Mouse (Mus musculus) hindbrain, embryonic 11.5 days (tissue): ENCODE results near the gene Tmem254c. TPM values are rescaled to one million over a fixed set of nuclear protein-coding genes. Genes with fewer than 3 reads are reported as not detected.
"Not testable (repeated sequence)": the region's sequence is repeated elsewhere in the genome, so short reads cannot be mapped to it uniquely, and the experiment has no call there.

Experiments used
- ATAC-seq: fragments of 200-750 bp; cut with Nextera tagmentation; 2 replicates; pipeline ENCODE4 v1.8.0; 2017; ENCODE audit warnings: mild to moderate bottlenecking, moderate TSS enrichment, moderate library complexity; ENCODE audit not compliant: low FRiP score
- DNase-seq: peaks from one replicate; pipeline ENCODE4 v3.0.0-alpha.2; 2015; ENCODE audit warnings: low spot score
- H3K27ac ChIP-seq: fragments of 300-500 bp; sonication (generic); 2 replicates; pipeline ENCODE4 v1.5.1; 2014; ENCODE audit warnings: mild to moderate bottlenecking, low read depth, low read length
- H3K27me3 ChIP-seq: fragments of 300-500 bp; sonication (generic); 2 replicates; pipeline ENCODE4 v1.6.1; 2014; ENCODE audit warnings: mild to moderate bottlenecking, low read length, moderate library complexity, mixed read lengths; ENCODE audit not compliant: control insufficient read depth, insufficient read depth
- H3K36me3 ChIP-seq: fragments of 300-500 bp; sonication (generic); 2 replicates; pipeline ENCODE4 v1.6.1; 2014; ENCODE audit warnings: mild to moderate bottlenecking, low read length, moderate library complexity, mixed read lengths; ENCODE audit not compliant: control insufficient read depth, insufficient read depth
- H3K4me1 ChIP-seq: fragments of 300-500 bp; sonication (generic); replicated peaks from 2 replicates; pipeline ENCODE4 v1.6.1; 2014; ENCODE audit warnings: low read length, mixed read lengths; ENCODE audit not compliant: control insufficient read depth, insufficient read depth
- H3K4me2 ChIP-seq: fragments of 300-500 bp; sonication (generic); replicated peaks from 2 replicates; pipeline ENCODE4 v1.6.1; 2014; ENCODE audit warnings: mild to moderate bottlenecking, low read depth, low read length
- H3K4me3 ChIP-seq: fragments of 300-500 bp; sonication (generic); 2 replicates; pipeline ENCODE4 v1.5.1; 2014; ENCODE audit warnings: low read depth, low read length
- H3K9ac ChIP-seq: fragments of 300-500 bp; sonication (generic); 2 replicates; pipeline ENCODE4 v1.6.1; 2014; ENCODE audit warnings: low read depth, low read length
- H3K9me3 ChIP-seq: fragments of 300-500 bp; sonication (generic); 2 replicates; pipeline ENCODE4 v1.6.1; 2016; ENCODE audit warnings: low read length; ENCODE audit not compliant: control insufficient read depth
- WGBS: fragments of 180-500 bp; shearing (Covaris S2); extraction: QIAGEN DNeasy Blood & Tissue Kit; methylation state at CpG from one replicate; pipeline ENCODE4 v1.1.7; 2014; 5-methylcytosine and 5-hydroxymethylcytosine counted together
- polyA plus RNA-seq: library from polyadenylated mRNA; unstranded; fragments of >200 nt; fragmentation: Nextera tagmentation; extraction: Ambion mirVana; gene quantifications from 2 replicates; pipeline ENCODE4 v1.2.1, GENCODE M21; 2014

Gene Tmem254c
- polyA plus RNA-seq, 1 experiment from 2014 or later = 24.6 TPM

DNA sequence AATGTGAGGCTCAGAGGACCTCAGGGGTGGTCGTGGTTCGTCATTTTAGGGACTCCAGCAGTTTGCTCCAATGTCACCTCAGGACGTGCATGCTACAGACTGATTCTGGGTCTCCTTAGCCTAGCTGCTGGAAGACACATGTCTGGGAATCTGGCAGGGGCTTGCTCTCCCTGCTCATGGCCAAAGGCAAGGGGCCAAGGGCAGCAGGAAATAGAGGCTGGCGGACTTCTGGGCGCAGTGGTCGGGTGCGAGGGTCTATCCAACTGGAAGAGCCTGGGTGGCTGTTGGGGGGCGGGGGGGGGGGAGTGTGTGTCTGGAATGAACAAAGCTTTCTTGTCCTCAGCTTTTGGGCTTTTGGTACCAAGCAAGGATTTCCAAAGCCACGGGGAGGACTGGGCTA, 18.4 kb downstream of the Tmem254c start:
- not testable (repeated sequence) for H3K9ac ChIP-seq, ATAC-seq, H3K36me3 ChIP-seq

DNA sequence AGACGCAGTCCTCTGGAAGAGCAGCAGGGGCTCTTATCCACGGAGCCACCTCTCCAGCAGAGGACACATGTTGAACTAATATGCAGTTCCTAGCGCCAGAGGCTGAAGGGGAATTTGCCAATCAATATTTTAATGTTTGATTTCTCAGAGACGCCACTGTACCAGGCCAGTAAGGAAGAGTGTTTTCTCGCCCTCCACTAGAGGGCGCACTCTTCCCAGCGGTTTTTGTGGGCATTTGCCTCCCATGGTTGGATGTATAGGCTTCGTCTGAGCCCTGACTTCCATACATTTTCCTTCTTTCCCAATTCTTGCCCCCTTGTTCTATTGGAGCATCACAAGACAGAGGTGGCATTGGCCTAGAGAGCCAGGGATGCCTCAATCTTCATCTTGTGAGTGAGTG, 20.1 kb downstream of the Tmem254c start:
- not testable (repeated sequence) for H3K9ac ChIP-seq

More for the DNA sequence above, 18.4 kb downstream of the Tmem254c start:
- no CpG with 5 or more reads among the region's 9 CpGs for WGBS
- not testable (repeated sequence) for H3K9me3 ChIP-seq, DNase-seq, H3K4me1 ChIP-seq, H3K4me2 ChIP-seq, H3K4me3 ChIP-seq, H3K27me3 ChIP-seq, H3K27ac ChIP-seq

DNA sequence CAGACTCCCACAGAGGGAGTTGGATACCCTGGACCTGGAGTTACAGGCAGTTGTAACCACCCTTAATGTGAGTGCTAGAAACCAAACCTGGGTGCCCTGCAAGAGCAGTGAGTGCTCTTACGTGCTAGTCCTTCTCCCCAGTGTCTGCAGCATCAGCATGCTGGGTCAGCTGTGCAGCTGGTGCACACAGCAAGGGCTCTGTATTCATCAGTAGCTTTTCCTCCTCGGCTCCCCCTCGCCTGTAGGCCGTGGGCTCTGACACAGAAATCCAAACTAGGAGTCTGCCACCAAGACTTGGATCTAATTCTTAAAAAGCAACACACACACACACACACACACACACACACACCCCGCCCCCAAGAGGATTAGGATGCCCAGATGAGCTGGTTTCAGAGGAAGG, 22.1 kb downstream of the Tmem254c start:
- not testable (repeated sequence) for H3K4me3 ChIP-seq, H3K27ac ChIP-seq, H3K36me3 ChIP-seq, H3K27me3 ChIP-seq, H3K4me1 ChIP-seq, ATAC-seq, DNase-seq, H3K4me2 ChIP-seq, H3K9me3 ChIP-seq, H3K9ac ChIP-seq
- WGBS = no CpG with 5 or more reads among the region's 5 CpGs

More for the DNA sequence above, 20.1 kb downstream of the Tmem254c start:
- H3K36me3 ChIP-seq, H3K27ac ChIP-seq, H3K9me3 ChIP-seq, H3K4me1 ChIP-seq, H3K4me2 ChIP-seq, DNase-seq, ATAC-seq, H3K27me3 ChIP-seq, H3K4me3 ChIP-seq: not testable (repeated sequence)
- no CpG with 5 or more reads among the region's 8 CpGs for WGBS

- not testable (repeated sequence) for H3K4me1 ChIP-seq, ATAC-seq, H3K4me2 ChIP-seq, DNase-seq, H3K27ac ChIP-seq, H3K9ac ChIP-seq, H3K4me3 ChIP-seq, H3K27me3 ChIP-seq, H3K9me3 ChIP-seq, H3K36me3 ChIP-seq
- WGBS = no CpG with 5 or more reads among the region's 26 CpGs
These were observed 24.5 kb downstream of the Tmem254c start, which contains the start of gene Gm9780 for GRCm38 (mm10) chr14:26042611-26043010. TSS of gene Gm9780 (minus strand) at chr14:26042711.

DNA sequence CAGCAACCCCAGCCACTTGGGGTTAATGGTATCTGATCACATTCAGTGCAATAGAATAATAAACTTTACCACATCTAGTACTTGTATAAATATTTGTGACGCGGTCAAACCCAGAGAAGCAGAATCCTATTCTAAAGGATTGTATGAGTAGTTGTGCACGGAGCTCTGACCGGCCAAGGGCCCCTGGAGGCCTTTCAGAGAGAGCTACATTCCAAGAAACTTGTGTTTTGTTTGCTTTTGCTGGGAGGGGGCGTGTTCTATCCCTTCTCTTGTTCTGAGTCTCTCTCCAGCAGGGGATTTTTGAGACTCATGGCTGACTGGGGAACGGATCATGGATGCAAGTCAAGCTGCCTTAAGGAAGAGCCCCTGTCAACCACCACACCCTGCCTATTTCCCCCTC, 31.7 kb downstream of the Tmem254c start:
- H3K4me2 ChIP-seq, H3K27ac ChIP-seq, H3K9ac ChIP-seq, H3K36me3 ChIP-seq, H3K27me3 ChIP-seq, H3K4me1 ChIP-seq, H3K4me3 ChIP-seq, H3K9me3 ChIP-seq, DNase-seq, ATAC-seq: not testable (repeated sequence)
- WGBS = no CpG with 5 or more reads among the region's 6 CpGs

DNA sequence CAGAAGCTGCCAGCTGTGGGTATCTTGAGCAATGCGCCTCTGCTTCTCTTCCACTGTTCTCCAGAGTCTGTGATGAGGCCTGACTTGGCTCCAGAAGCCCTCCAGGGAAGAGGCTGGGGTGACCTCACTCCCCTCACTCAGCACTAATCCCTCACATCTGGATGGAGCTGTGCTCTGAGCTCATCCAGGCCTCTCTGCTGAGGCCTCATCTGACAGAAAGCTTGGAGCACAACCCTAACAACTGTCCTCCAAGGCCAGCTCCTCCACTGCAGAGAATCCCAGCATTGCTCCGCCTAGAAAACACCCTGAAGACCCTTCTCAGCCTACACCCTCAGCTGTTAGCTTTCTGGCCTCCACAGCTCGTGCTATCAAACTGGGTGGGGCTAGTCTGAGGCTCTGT, 32.8 kb downstream of the Tmem254c start:
- H3K4me1 ChIP-seq, H3K36me3 ChIP-seq, DNase-seq, H3K4me2 ChIP-seq, H3K9ac ChIP-seq, H3K27me3 ChIP-seq, H3K27ac ChIP-seq, H3K4me3 ChIP-seq, H3K9me3 ChIP-seq, ATAC-seq: not testable (repeated sequence)
- no CpG with 5 or more reads among the region's 3 CpGs for WGBS

- H3K4me2 ChIP-seq, H3K36me3 ChIP-seq, H3K27me3 ChIP-seq, DNase-seq, ATAC-seq, H3K27ac ChIP-seq, H3K4me1 ChIP-seq, H3K9me3 ChIP-seq, H3K9ac ChIP-seq, H3K4me3 ChIP-seq: not testable (repeated sequence)
- WGBS = no CpG with 5 or more reads among the region's 12 CpGs
These were observed 41.5 kb downstream of the Tmem254c start for GRCm38 (mm10) chr14:26025653-26026052.

DNA sequence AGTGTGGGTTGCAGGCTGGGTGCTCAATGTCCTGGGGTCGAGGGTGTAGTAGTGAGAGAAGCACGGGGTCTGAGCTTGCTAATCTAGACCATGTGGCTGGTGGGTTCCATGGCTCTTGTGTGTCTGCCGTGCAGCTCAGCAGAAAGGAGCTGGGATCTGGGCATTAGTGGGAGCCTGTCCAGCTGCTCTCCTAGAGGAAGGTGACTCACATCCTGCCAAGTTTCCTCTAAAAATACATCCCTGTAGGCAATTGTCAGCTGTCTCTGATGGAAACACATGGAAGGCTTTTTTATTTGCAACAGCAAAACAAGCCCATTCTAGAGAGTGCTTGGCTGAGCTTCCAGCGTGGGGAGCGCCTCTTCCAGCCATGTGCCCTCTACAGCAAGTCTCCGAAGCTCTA, 44.3 kb downstream of the Tmem254c start:
- H3K36me3 ChIP-seq, H3K4me3 ChIP-seq, H3K4me2 ChIP-seq, DNase-seq, H3K27ac ChIP-seq, H3K4me1 ChIP-seq, H3K9ac ChIP-seq, ATAC-seq, H3K27me3 ChIP-seq, H3K9me3 ChIP-seq: not testable (repeated sequence)
- no CpG with 5 or more reads among the region's 6 CpGs for WGBS

GRCm38 (mm10) chr14:26021555-26021954, 45.6 kb downstream of the Tmem254c start:
- DNase-seq, H3K4me2 ChIP-seq, H3K9me3 ChIP-seq, H3K36me3 ChIP-seq, H3K4me3 ChIP-seq, H3K27me3 ChIP-seq, ATAC-seq, H3K27ac ChIP-seq, H3K4me1 ChIP-seq, H3K9ac ChIP-seq: not testable (repeated sequence)
- no CpG with 5 or more reads among the region's 9 CpGs for WGBS
